Mouse (Mus musculus) urinary bladder, postnatal 10 days (tissue): ENCODE measurements around the gene Fez1.

Experiments used
- DNase-seq: peaks from one replicate; pipeline ENCODE4 v3.0.0; 2022; ENCODE audit warnings: low spot score

Fez1 gene

DNA sequence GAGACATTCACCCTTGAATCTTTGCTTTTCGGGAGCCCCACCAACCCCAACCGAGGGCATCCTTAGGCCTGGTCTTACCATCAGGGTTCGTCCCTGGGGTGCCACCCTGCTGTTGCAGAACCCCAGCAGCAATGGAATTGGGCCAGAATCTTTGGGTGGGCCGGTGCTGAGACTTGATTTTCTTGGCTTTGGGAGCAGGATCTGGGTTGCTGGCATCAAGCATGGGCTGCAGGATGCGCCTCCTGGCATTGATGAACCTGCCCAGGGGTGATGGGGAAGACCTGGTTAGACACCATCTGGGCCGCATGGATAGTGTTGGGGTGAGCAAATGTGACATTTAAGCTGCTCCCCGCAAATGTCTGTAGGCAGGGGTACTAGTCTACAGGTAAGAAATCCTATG lies 72.6 kb downstream of the Fez1 start:
- DNase-seq = no peak

DNA sequence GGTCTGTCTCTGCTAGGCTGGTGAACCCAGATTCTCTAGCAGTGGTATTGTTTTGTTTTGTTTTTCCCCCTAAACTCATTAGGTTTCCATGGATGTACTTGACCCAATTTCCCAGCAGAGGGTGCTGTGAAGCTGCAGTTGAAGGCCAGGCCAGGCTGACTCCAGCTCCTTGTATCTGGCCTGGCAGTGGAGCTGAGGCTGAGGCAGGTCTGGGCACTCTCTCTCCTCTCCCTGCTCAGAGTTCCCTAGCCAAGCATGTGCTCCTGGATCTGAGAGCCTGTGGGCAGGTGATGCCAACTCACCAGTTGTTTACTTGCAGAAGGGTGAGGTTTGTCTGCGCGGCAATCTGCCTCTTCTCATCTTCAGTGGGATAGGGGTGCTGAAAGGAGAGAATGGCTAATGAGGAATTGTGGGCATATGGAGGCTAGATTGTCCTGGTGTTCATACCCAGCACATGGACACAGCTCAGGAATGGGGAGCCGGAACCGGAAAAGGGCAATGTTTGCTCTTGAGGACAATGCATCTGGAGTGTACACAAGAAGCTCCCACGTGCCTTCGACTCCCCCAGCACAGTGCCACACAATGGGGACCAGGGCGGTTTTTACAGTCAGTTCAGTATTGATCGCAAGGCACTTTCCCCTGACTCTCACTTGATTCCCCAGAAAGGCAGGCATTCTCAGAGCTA lies 73.5 kb downstream of the Fez1 start:
- no peak for DNase-seq

DNA sequence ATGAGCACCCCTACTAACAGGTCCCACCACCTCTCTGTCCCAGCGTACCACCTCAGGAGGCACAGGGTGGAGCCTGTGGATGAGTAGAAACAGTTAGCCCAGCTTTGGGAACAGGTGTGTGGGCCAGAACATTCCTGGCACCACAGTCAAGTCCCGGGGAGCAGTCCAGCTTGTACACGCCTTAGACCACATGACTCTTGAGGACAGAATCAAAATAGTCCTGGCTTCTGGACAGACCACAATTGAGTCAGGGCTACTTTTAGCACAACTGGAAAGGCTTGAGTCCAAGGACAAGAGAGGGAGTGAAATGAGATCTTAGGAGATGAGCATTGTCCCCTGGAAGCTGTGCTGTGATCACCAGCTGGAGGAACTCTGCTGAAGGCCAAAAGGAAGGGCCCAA lies 76.9 kb downstream of the Fez1 start:
- no peak for DNase-seq

DNA sequence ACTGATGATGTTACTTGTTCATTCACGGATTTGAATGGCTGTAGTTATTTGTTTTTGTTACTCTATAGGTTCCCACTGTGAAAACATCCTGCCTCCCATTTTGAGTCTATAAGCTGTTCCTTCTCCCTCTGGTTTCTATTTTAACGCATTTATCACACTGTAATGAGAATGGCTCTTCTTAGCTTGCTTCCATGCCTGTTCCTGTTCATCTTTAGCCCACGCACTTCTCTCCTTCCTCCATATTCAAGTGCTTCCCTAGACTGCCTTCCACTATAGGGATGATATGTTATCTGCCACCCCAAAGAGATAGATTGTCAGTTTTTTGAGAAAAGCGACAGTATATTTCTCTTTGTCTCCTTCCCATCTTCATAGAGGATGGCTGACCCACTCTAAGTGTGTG lies 78.8 kb downstream of the Fez1 start:
- no peak for DNase-seq

DNA sequence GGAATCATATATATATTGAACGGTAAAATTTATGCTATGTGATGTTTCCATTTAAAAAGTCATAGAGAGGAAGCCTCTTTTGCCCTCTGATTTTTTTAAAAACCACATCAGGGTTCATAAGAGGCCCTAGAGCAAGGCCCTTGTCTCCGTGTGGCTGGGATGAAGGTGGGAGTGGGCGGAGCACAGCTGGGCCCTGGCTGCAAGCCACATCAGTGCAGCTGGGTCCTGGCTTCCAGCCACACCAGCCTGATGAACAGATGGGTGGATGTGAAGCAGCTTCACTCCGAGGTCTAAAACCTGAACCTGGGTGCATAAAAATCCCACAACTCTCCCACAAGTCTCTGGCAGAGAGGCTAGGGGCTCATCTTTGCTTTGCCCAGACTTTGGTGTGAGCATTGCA lies 83.8 kb downstream of the Fez1 start:
- no peak for DNase-seq

DNA sequence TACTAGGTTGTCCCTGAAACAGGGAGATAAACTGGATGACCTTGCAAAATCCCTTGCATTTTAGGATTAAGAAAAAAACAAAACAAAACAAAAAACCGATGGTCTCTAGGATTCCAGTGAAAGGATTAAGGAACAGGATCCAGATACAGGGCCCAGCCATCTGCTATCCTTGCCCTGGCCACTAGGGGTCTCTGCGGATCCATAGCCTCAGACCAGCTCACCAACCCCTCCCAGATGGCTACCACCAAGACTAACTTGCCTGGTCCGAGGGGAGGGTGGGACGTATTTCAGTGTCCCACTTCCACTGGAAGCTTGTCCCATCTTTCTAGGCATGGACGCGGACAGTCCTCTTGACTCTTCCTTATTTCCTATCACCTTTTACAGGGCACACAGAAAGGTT lies 94.7 kb downstream of the Fez1 start:
- DNase-seq = peak; percentile 40

DNA sequence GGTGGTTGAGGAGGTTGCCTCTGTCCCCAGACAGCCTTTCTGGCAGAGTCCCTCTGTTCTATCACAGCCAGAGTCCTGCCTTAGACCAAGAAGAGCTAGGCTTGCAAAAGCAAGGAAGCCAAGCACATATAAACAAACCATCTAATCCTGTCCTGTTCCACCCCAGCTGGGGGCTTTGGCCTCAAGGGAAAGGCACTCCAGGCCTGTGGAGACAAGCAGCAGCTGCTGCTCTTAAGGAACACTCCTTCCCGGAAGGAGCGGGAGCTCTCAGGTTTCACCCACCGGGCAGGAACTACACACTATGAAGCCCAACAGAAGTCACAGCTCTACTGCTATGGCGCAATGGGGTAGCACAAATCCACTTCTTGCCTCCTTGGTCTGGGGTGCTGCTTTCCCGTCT lies 95.3 kb downstream of the Fez1 start:
- DNase-seq = no peak

DNA sequence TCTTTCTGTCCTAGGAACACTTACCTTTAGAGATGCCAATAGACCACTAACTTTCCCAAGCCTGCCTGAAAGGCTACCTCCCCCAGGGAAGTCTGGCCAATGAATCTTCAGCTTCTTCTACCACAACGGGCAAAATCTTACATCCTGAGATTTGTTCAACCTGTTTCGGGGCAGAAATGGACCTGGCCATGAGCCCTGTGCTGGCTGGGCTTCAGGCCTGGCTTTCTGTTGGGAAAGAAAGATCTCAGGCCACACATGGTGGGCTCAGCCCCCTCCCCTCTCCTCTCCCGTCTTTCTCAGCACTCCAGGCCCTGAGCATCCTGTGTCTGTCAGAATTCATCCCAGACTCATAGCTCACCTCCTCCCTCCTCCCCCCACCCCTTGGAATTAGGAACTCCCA lies 96.9 kb downstream of the Fez1 start:
- DNase-seq = no peak

DNA sequence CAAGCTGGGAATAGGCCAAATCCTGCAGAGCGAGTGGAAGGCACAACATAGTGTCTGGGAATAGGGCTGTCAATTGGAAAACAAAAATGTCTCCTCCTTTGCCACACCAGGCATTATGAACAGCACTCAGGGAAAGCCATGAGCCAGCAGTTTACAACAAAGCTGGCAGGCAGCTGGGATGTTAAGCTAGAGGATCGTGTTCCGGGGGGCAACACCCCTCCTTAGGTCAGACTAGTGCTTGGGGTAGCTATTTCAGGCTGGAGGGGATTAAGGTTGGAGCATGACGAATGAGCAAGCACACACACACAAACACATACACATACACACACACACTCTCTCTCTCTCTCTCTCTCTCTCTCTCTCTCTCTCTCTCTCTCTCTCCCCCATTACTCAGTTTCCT lies 97.8 kb downstream of the Fez1 start:
- no peak for DNase-seq

DNA sequence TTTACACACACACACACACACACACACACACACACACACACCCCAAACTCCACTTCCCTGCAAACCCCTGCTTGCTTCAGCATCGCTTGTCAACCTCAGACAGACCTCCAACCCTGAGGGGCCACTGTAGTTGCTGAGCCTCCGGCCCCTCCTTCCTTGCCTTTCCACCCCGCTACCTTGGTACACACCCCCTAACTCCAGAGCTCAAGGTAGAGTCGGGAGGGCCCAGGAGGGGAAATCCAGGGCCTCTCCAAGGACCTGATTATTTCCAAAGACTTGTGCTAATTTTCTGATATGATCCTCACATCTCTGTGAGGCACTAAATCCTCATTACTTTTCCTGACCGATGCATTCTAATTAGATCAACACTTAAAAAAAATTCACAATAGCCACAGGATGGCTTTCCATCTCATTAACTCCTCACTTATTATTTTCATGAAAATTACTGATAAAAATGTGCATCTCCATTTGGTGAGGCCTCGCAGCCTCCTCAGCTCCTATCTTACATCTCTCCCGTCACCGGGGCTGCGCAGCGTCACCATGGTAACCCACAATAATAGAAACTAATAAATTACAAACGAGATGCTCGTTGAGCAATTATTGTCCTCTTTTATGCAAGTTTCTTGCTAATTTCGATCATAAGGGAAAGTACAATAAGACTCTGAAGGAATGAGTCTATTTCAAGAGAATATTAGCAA lies 100.2 kb downstream of the Fez1 start:
- DNase-seq = no peak

DNA sequence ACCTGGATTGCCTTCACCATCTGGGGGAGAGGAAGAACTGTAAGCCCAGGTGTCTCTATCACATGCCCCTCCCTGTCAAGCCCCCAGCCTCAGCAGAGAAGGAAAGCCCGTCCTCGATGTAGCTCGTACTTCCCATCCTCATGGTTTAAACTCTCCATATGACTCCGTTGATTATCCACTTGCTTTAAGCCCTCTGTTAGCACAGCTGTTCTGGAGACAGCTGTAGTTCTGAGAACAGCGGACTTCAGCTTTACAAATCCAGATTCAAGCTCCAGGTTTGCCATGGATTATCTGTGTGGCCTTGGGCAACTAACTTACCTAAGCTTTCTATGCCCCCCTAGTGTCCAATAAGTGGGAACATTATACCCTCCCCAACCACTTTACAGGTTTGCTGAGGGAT lies 102.1 kb downstream of the Fez1 start:
- DNase-seq = no peak
